Mouse (Mus musculus) neural tube, embryonic 10.5 days (tissue): ENCODE data around the gene Ppfibp1.

Experiments used
- DNase-seq: peaks from one replicate; pipeline ENCODE4 v3.0.0-alpha.2; 2017; ENCODE audit warnings: low spot score; ENCODE audit errors: extremely low spot score

Gene Ppfibp1

GRCm38 (mm10) chr6:146912835-146913488, 24.7 kb downstream of the Ppfibp1 start:
- DNase-seq: no peak

- no peak for DNase-seq
Observed at GRCm38 (mm10) chr6:146913489-146914198, 25.4 kb downstream of the Ppfibp1 start.

- DNase-seq: no peak
Observed at GRCm38 (mm10) chr6:146915808-146916207, 27.5 kb downstream of the Ppfibp1 start.

GRCm38 (mm10) chr6:146917396-146917795, 29.1 kb downstream of the Ppfibp1 start:
- no peak for DNase-seq

GRCm38 (mm10) chr6:146918341-146918740, 30.1 kb downstream of the Ppfibp1 start:
- DNase-seq: no peak

GRCm38 (mm10) chr6:146926415-146926980, 38.2 kb downstream of the Ppfibp1 start:
- DNase-seq: no peak

- DNase-seq: no peak
Observed at GRCm38 (mm10) chr6:146928108-146928507, 39.8 kb downstream of the Ppfibp1 start.

- no peak for DNase-seq
Observed at GRCm38 (mm10) chr6:146929031-146929430, 40.7 kb downstream of the Ppfibp1 start.

GRCm38 (mm10) chr6:146933123-146933522, 44.8 kb downstream of the Ppfibp1 start:
- DNase-seq: no peak

GRCm38 (mm10) chr6:146935957-146936356, 47.7 kb downstream of the Ppfibp1 start:
- no peak for DNase-seq

- no peak for DNase-seq
Observed at GRCm38 (mm10) chr6:146939026-146939425, 50.7 kb downstream of the Ppfibp1 start.

- DNase-seq: no peak
Observed at GRCm38 (mm10) chr6:146941505-146942275, 53.4 kb downstream of the Ppfibp1 start.

- no peak for DNase-seq
Observed at GRCm38 (mm10) chr6:146944009-146944408, 55.7 kb downstream of the Ppfibp1 start.

- DNase-seq: no peak
Observed at GRCm38 (mm10) chr6:146944830-146945229, 56.5 kb downstream of the Ppfibp1 start.

- DNase-seq: no peak
Observed at GRCm38 (mm10) chr6:146946327-146947029, 58.2 kb downstream of the Ppfibp1 start.

- no peak for DNase-seq
Observed at GRCm38 (mm10) chr6:146947186-146947585, 58.9 kb downstream of the Ppfibp1 start.

GRCm38 (mm10) chr6:146949682-146950453, 61.6 kb downstream of the Ppfibp1 start:
- DNase-seq: no peak

- no peak for DNase-seq
Observed at GRCm38 (mm10) chr6:146950454-146950832, 62.2 kb downstream of the Ppfibp1 start.

GRCm38 (mm10) chr6:146954258-146954657, 66.0 kb downstream of the Ppfibp1 start, which contains the start of gene 1700034J05Rik:
Gene 1700034J05Rik (minus strand): TSS chr6:146954422.
- DNase-seq: no peak

GRCm38 (mm10) chr6:146955475-146955874, 67.2 kb downstream of the Ppfibp1 start:
- DNase-seq: no peak
